Mouse (Mus musculus): Measurements from ENCODE around the gene Minar1. TPM values are rescaled to one million over a fixed set of nuclear protein-coding genes. Genes with fewer than 3 reads are reported as not detected.

The Minar1 gene
- polyA plus RNA-seq, 1 experiment from 2014 or later: 0.37 TPM

DNA sequence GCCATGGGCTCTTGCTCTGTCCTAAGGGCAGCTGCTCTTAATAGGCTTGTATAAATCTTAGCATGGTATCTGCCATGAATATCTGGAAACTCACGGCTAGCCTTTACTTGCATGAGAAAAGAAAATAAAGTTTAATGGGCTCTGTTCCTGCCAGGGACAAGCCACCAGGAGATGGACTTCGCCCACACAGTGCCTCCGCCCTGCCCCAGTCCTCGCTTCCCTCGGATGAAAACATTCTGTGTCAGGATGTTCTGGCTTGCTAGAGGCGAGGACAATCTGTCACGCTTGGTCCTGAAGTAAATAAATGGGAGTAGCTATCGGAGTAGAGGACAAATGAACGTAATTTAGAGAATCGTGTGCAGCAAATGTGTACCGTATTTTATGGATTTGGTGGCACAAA lies 16.7 kb downstream of the Minar1 start:
- 43% methylated on average over 11 of the region's 11 CpGs for WGBS

DNA sequence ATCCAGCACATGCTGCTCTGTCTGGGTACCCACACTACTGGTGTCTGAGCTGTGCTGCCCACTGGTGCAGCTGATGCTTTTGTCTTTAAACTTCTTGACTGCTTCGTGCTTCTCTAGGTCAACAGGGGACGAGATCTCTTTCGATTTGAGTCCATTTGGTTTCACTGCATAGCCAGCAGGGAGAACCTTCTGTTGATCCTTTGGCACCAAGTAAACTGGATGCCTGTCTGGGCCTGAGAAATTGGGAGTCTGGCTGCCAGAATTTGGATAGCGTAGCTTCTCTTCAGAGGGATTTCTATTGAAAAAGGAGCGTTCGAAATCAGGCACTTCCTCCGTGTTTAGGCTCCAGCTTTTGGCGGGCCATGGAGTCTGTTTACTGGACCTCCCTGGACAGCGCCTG lies 21.0 kb downstream of the Minar1 start:
- Histone ChIP-seq H3K36me3 (no peaks in the 10 kb centered on the region), H3K4me1 (no peaks in the 10 kb centered on the region), H3K27ac (no peak overlapping the region), H3K9ac (no peak overlapping the region), H3K4me3 (no peak overlapping the region), H3K9me3 (no peaks in the 10 kb centered on the region), H3K4me2 (no peak overlapping the region), H3K27me3 (no peaks in the 10 kb centered on the region)
- WGBS: 90% methylated on average over 9 of the region's 9 CpGs
- no peak for ATAC-seq (ENCODE audit: insufficient number of reproducible peaks, insufficient read depth, low FRiP score, low TSS enrichment, low read depth)

More for the DNA sequence above, 16.7 kb downstream of the Minar1 start:
- Histone ChIP-seq H3K4me1 (no peaks in the 10 kb centered on the region), H3K4me2 (no peak overlapping the region), H3K27me3 (no peaks in the 10 kb centered on the region), H3K27ac (no peak overlapping the region), H3K9me3 (no peaks in the 10 kb centered on the region), H3K36me3 (no peaks in the 10 kb centered on the region), H3K9ac (no peak overlapping the region), H3K4me3 (no peak overlapping the region)
- ATAC-seq (ENCODE audit: insufficient number of reproducible peaks, insufficient read depth, low FRiP score, low TSS enrichment, low read depth): no peak

DNA sequence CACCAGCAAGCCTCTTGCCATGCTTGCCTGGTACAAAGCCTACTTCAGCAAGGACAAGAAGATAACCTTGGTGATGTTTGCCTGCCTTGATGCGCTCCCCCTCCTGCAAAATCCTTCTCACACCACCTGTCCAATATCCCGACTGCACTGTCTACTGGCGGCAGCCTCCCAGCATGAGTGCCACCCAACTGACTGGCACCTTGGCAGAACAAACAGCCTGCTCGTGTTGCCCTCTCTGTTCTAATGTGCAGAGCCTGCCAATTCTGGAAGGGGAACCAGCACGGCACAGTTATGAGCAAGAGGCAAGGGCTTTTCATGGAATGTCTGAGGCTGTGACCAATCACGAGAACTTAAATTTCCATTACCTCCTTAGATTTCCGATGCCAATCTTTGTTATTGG lies 22.2 kb downstream of the Minar1 start:
- Histone ChIP-seq H3K4me1 (no peaks in the 10 kb centered on the region), H3K9ac (no peak overlapping the region), H3K36me3 (no peaks in the 10 kb centered on the region), H3K27me3 (no peaks in the 10 kb centered on the region), H3K9me3 (no peaks in the 10 kb centered on the region), H3K4me2 (no peak overlapping the region), H3K27ac (no peak overlapping the region), H3K4me3 (no peak overlapping the region)
- 90% methylated on average over 7 of the region's 7 CpGs for WGBS
- ATAC-seq (ENCODE audit: insufficient number of reproducible peaks, insufficient read depth, low FRiP score, low TSS enrichment, low read depth): no peak

DNA sequence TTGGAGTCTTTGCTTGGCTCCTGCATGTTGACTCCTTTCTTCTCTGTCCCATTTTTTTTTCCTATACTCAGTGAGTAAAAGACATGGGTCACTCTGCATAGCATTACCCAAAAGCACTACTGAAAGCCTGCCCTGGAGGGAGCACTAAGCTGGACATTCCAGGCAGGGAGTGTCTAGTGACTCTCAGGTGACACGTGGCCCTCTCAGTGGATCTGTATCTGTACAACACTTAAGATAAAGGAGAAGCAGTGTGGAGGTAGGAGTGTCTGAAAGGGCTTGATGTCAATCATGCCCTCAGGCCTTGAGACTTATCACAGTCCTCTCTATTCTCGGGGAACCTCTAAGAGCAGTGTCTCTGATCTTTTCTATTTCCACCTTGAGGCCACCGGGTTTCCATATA lies 25.9 kb downstream of the Minar1 start:
- 63% methylated on average over 3 of the region's 3 CpGs for WGBS
- Histone ChIP-seq H3K4me1 (no peaks in the 10 kb centered on the region), H3K36me3 (no peaks in the 10 kb centered on the region), H3K9me3 (no peaks in the 10 kb centered on the region), H3K4me3 (no peak overlapping the region), H3K27ac (no peak overlapping the region), H3K27me3 (no peaks in the 10 kb centered on the region), H3K4me2 (no peak overlapping the region), H3K9ac (no peak overlapping the region)
- no peak for ATAC-seq (ENCODE audit: insufficient number of reproducible peaks, insufficient read depth, low FRiP score, low TSS enrichment, low read depth)

DNA sequence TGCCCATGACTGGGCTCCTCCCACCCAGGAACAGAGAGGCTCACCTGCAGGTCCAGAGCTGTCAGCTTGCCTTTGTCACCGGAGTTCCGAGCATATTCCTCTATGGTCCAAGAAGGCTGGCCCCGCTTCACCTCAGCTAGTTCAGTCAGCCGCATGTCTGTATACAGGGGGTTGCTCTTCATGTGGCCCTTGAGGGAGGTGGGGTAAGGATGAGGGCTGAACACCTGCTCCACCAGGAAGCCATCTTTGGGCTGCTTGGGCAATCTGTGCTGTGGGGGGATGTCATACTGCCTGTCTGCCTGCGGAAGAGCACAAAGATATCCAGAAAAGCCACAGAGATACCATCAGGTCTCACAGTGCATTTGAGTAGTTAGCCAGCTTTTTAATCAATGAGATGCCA lies 26.5 kb downstream of the Minar1 start:
- Histone ChIP-seq H3K4me1 (no peaks in the 10 kb centered on the region), H3K9ac (no peak overlapping the region), H3K27ac (no peak overlapping the region), H3K9me3 (no peaks in the 10 kb centered on the region), H3K36me3 (no peaks in the 10 kb centered on the region), H3K27me3 (no peaks in the 10 kb centered on the region), H3K4me2 (no peak overlapping the region), H3K4me3 (no peak overlapping the region)
- no peak for ATAC-seq (ENCODE audit: insufficient number of reproducible peaks, insufficient read depth, low FRiP score, low TSS enrichment, low read depth)
- WGBS: 88% methylated on average over 5 of the region's 5 CpGs

DNA sequence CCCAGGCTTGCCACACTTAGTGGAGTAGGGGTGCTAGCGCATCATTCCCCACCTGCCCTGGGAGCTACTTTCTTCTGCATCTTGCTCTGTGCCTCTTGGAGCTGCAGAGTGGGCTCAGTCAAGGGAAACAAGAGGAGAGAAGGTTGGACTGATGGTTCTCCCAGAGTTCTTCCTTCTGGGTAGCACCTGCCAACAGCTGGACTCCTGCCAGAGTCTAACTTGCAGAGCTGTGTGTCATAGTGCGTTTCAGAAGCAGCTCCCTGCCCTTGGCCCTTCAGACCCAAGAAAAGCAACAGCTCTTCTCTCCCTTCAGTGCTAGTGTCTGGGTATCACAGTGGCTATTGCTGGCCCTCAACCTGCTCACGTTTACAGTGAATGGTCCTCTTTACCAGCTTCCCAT lies 30.5 kb downstream of the Minar1 start:
- Histone ChIP-seq H3K27me3 (no peaks in the 10 kb centered on the region), H3K27ac (no peak overlapping the region), H3K4me2 (no peak overlapping the region), H3K4me1 (no peaks in the 10 kb centered on the region), H3K9me3 (no peaks in the 10 kb centered on the region), H3K4me3 (no peak overlapping the region), H3K36me3 (no peaks in the 10 kb centered on the region), H3K9ac (no peak overlapping the region)
- WGBS: 75% methylated on average over 3 of the region's 3 CpGs
- no peak for ATAC-seq (ENCODE audit: insufficient number of reproducible peaks, insufficient read depth, low FRiP score, low TSS enrichment, low read depth)

DNA sequence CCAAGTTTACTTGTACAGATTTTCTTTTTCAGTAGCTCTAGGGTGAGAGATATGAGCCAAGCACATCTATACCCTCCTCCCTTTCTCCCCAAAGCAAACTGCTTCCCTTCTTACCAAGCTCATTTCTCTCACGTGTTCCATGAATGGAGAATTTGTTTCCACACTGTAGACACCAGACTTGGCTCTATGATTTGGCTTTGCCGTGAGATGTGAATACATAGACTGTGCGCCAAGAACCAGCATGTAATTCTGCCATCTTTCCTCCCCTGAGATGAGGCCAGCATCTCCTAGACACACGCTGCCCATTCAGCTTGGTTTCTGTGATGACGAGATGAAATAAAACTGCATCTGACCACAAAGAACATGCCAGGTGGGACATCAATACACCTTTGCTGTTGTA lies 44.5 kb downstream of the Minar1 start:
- WGBS: 86% methylated on average over 5 of the region's 5 CpGs

DNA sequence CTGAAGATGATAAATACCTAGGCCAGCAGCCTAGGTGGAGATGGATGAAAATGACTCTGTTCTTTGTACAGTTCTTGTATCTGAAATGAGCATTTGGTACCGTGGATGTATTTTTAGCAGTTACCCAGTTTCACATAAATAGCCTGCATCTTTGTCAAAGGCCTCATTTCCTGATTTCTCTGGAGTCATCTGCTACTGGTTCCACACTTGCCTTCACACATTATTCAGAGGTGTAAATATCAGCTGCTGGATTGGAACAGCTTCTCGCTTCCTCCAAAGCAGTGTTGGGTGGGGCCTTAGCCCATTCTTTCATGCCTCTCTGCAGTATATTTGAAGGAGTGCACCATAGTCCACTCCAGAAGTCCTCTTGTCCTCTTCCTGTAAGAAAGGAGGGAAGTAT lies 70.3 kb downstream of the Minar1 start:
- 88% methylated on average over 2 of the region's 2 CpGs for WGBS

More for the DNA sequence above, 44.5 kb downstream of the Minar1 start:
- Histone ChIP-seq H3K4me3 (no peak overlapping the region), H3K9ac (no peak overlapping the region), H3K27ac (no peak overlapping the region), H3K27me3 (no peaks in the 10 kb centered on the region), H3K9me3 (no peaks in the 10 kb centered on the region), H3K36me3 (no peaks in the 10 kb centered on the region), H3K4me2 (no peak overlapping the region), H3K4me1 (no peaks in the 10 kb centered on the region)
- ATAC-seq (ENCODE audit: insufficient number of reproducible peaks, insufficient read depth, low FRiP score, low TSS enrichment, low read depth): no peak

More for the DNA sequence above, 70.3 kb downstream of the Minar1 start:
- H3K4me2 ChIP-seq: no peak overlapping the region
- H3K9ac ChIP-seq: no peak overlapping the region
- H3K36me3 ChIP-seq: no peaks in the 10 kb centered on the region
- H3K4me3 ChIP-seq: no peak overlapping the region
- no peaks in the 10 kb centered on the region for H3K9me3 ChIP-seq
- no peaks in the 10 kb centered on the region for H3K27me3 ChIP-seq
- no peak for ATAC-seq (ENCODE audit: insufficient number of reproducible peaks, insufficient read depth, low FRiP score, low TSS enrichment, low read depth)
- H3K4me1 ChIP-seq: no peaks in the 10 kb centered on the region
- no peak overlapping the region for H3K27ac ChIP-seq

Other genes starting within 250 kb of the Minar1 start
- gene Tmed3, start 81.9 kb upstream of the Minar1 start, polyA plus RNA-seq (2015; fragmentation: Nextera tagmentation; extraction: Ambion mirVana): 102 and 110 TPM in 2 replicates
- gene Ankrd34c, start 115.3 kb upstream of the Minar1 start, polyA plus RNA-seq (2015; fragmentation: Nextera tagmentation; extraction: Ambion mirVana): not detected in 2 replicates

Data from embryonic facial prominence, embryonic 13.5 days (tissue).